21 mouse cellular contexts compared by ENCODE assay signal in genomic region chrX:43884890-43885289, GRCm38 (mm10).
A peak's percentile ranks its signal among the peaks of the same experiment; 100 is the strongest.
DNase-seq lines count a peak whose midpoint lies in the region; ATAC-seq lines count a peak whose summit lies in the region.
"Had no signal": no experiment of that assay in that cellular context is flagged by ENCODE, and none has a peak within 500 bp of the region (broad histone marks: within the 10 kb centered on the region; RNA-seq: fewer than 3 reads in every experiment).

No protein-coding gene starts in this region.

- no peak overlapping the region for H3K27ac ChIP-seq in forebrain, embryonic 15.5 days (replicated peaks)
- no peak overlapping the region for H3K27ac ChIP-seq in forebrain, embryonic 12.5 days
- H3K27ac ChIP-seq in midbrain, embryonic 14.5 days (replicated peaks; ENCODE audit: low read depth, low read length), result no peak overlapping the region
- H3K27ac ChIP-seq in midbrain, embryonic 10.5 days (replicated peaks), result no peak overlapping the region
- H3K27ac ChIP-seq: heart, embryonic 15.5 days; hindbrain, embryonic 10.5 days; hindbrain, embryonic 13.5 days had no signal

- ATAC-seq in forebrain, embryonic 15.5 days (replicated peaks), result peak; percentile 43; the same call in 1 of the 2 replicates
- no peak for ATAC-seq in forebrain, embryonic 12.5 days (ENCODE audit: low FRiP score)
- no peak for ATAC-seq in midbrain, embryonic 14.5 days (ENCODE audit: low FRiP score, low TSS enrichment)
- ATAC-seq: intestine, postnatal 0 days; Patski had no signal

- H3K4me3 ChIP-seq in forebrain, embryonic 15.5 days, result no peak overlapping the region
- H3K4me3 ChIP-seq in forebrain, embryonic 12.5 days (replicated peaks), result no peak overlapping the region
- no peak overlapping the region for H3K4me3 ChIP-seq in midbrain, embryonic 14.5 days (replicated peaks; ENCODE audit: low read depth, low read length)
- H3K4me3 ChIP-seq in midbrain, embryonic 10.5 days, result no peak overlapping the region
- H3K4me3 ChIP-seq: heart, embryonic 12.5 days; heart, embryonic 15.5 days; hindbrain, embryonic 10.5 days; hindbrain, embryonic 13.5 days had no signal

- no peaks in the 10 kb centered on the region for H3K36me3 ChIP-seq in forebrain, embryonic 15.5 days
- no peaks in the 10 kb centered on the region for H3K36me3 ChIP-seq in forebrain, embryonic 12.5 days (replicated peaks)
- no peaks in the 10 kb centered on the region for H3K36me3 ChIP-seq in midbrain, embryonic 14.5 days (ENCODE audit: control insufficient read depth, insufficient read depth, low read length)
- H3K36me3 ChIP-seq in midbrain, embryonic 10.5 days, result no peaks in the 10 kb centered on the region
- H3K36me3 ChIP-seq: heart, embryonic 12.5 days; heart, embryonic 15.5 days; hindbrain, embryonic 10.5 days; hindbrain, embryonic 13.5 days had no signal

- no peak overlapping the region for H3K4me2 ChIP-seq in forebrain, embryonic 15.5 days (replicated peaks)
- no peak overlapping the region for H3K4me2 ChIP-seq in forebrain, embryonic 12.5 days
- H3K4me2 ChIP-seq in midbrain, embryonic 14.5 days (ENCODE audit: low read length), result no peak overlapping the region
- H3K4me2 ChIP-seq: heart, embryonic 12.5 days; heart, embryonic 15.5 days; hindbrain, embryonic 13.5 days had no signal

- DNase-seq in midbrain, embryonic 14.5 days, result peak; percentile 0
- DNase-seq in midbrain, embryonic 10.5 days (ENCODE audit: low spot score), result no peak
- peak; percentile 0 for DNase-seq in brain, adult 2 months (ENCODE audit: low read depth, low spot score)
- no peak for DNase-seq in adrenal gland, postnatal 36 days
- DNase-seq: adrenal gland, postnatal 10 days; cerebellum, adult 18-20 months; cerebellum, adult 9-10 months; cerebellum, postnatal 14 days; gastrocnemius, postnatal 25 days; heart, adult 18-20 months; heart, postnatal 10 days; heart, postnatal 36 days; kidney, adult 2 months had no signal

- no peaks in the 10 kb centered on the region for H3K9me3 ChIP-seq in forebrain, embryonic 15.5 days
- no peaks in the 10 kb centered on the region for H3K9me3 ChIP-seq in forebrain, embryonic 12.5 days
- no peaks in the 10 kb centered on the region for H3K9me3 ChIP-seq in midbrain, embryonic 14.5 days (ENCODE audit: control insufficient read depth, low read length)
- no peaks in the 10 kb centered on the region for H3K9me3 ChIP-seq in midbrain, embryonic 10.5 days (replicated peaks)
- H3K9me3 ChIP-seq: heart, embryonic 12.5 days; heart, embryonic 15.5 days; hindbrain, embryonic 10.5 days; hindbrain, embryonic 13.5 days had no signal

- no peaks in the 10 kb centered on the region for H3K4me1 ChIP-seq in forebrain, embryonic 15.5 days
- H3K4me1 ChIP-seq in forebrain, embryonic 12.5 days, result no peaks in the 10 kb centered on the region
- no peaks in the 10 kb centered on the region for H3K4me1 ChIP-seq in midbrain, embryonic 14.5 days (ENCODE audit: control insufficient read depth, insufficient read depth, low read length)
- H3K4me1 ChIP-seq in midbrain, embryonic 10.5 days, result no peaks in the 10 kb centered on the region
- H3K4me1 ChIP-seq: heart, embryonic 12.5 days; heart, embryonic 15.5 days; hindbrain, embryonic 10.5 days; hindbrain, embryonic 13.5 days had no signal

- H3K9ac ChIP-seq in forebrain, embryonic 15.5 days (replicated peaks), result no peak overlapping the region
- H3K9ac ChIP-seq in forebrain, embryonic 12.5 days, result no peak overlapping the region
- H3K9ac ChIP-seq in midbrain, embryonic 14.5 days (replicated peaks; ENCODE audit: low read length), result no peak overlapping the region
- H3K9ac ChIP-seq: heart, embryonic 12.5 days; heart, embryonic 15.5 days; hindbrain, embryonic 13.5 days had no signal

- H3K27me3 ChIP-seq in forebrain, embryonic 15.5 days, result no peaks in the 10 kb centered on the region
- no peaks in the 10 kb centered on the region for H3K27me3 ChIP-seq in forebrain, embryonic 12.5 days
- H3K27me3 ChIP-seq in midbrain, embryonic 14.5 days (ENCODE audit: control insufficient read depth, insufficient read depth, low read length), result no peaks in the 10 kb centered on the region
- H3K27me3 ChIP-seq in midbrain, embryonic 10.5 days (ENCODE audit: low read depth, poor library complexity, severe bottlenecking), result no peaks in the 10 kb centered on the region
- H3K27me3 ChIP-seq: heart, embryonic 12.5 days; heart, embryonic 15.5 days; hindbrain, embryonic 13.5 days had no signal

- WGBS in forebrain, embryonic 15.5 days, result 27% methylated on average over 1 of the region's 1 CpGs
- 54% methylated on average over 1 of the region's 1 CpGs for WGBS in forebrain, embryonic 12.5 days
- WGBS in midbrain, embryonic 14.5 days, result 26% methylated on average over 1 of the region's 1 CpGs
- WGBS in midbrain, embryonic 10.5 days, result 82% methylated on average over 1 of the region's 1 CpGs

Comparison
In these comparisons a context has a peak if more than half of its experiments do, and no peak if none do; other contexts are left out.
1. DNase-seq: peak in midbrain, embryonic 14.5 days (single experiment) and brain, adult 2 months (single experiment); none in midbrain, embryonic 10.5 days (single experiment) and adrenal gland, postnatal 36 days (0 of 2).